Mouse (Mus musculus) CH12F3 (cell line): ENCODE results near the gene Nxf1.

ENCODE experiments used
- in situ Hi-C: fragments of 300-500 bp; cut with MboI; formaldehyde crosslinking; loops from 2 replicates; pipeline ENCODE4 v1.14.3; 2020; ENCODE audit warnings: low sequenced_read_pairs

Gene Nxf1

GRCm38 (mm10) chr19:8760757-8761156 is 3.9 kb downstream of the Nxf1 start:
- in situ Hi-C loops: no loop called here

GRCm38 (mm10) chr19:8763276-8763675 is 6.4 kb downstream of the Nxf1 start:
- in situ Hi-C loops: no loop called here

- in situ Hi-C loops: no loop called here
Measured at GRCm38 (mm10) chr19:8765562-8765961, 8.7 kb downstream of the Nxf1 start.

DNA sequence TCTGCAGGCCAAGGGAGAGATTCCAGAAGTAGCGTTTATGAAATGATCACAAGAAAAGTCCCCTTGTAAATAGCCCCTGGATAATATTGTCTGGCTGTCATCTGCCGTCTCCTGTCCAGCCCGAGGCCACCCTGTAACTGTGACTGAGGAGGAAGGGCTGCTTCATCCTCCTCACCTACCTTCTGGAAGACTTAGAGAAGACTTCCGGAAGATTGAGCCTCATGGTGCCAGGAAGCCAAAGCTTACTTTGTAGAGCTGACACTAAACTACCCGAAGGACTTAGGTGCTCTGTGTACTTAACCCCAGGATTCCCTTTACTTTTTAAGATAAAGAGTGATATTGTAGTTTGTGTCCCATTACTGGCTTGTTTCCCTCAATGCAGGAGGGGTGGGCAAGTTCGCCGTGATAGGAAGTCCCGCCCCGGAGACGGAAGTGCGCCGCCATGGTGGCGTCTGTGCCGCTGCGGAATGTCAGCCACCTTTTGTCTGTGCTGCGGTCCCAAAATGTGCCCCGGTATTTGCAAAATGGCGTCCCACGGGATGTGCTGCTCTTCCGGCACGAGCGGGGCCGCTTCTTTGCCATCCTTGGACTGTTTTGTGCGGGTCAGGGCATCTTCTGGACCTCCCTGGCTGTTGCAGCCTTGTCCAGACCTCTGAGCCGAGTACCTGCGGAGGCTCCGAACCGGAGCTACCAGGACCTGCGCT is 13.8 kb downstream of the Nxf1 start, which contains the start of gene Tmem223:
Gene Tmem223 (plus strand): TSS at position 430 of the 704 bp plus-strand sequence.
- in situ Hi-C loops: no loop called here

DNA sequence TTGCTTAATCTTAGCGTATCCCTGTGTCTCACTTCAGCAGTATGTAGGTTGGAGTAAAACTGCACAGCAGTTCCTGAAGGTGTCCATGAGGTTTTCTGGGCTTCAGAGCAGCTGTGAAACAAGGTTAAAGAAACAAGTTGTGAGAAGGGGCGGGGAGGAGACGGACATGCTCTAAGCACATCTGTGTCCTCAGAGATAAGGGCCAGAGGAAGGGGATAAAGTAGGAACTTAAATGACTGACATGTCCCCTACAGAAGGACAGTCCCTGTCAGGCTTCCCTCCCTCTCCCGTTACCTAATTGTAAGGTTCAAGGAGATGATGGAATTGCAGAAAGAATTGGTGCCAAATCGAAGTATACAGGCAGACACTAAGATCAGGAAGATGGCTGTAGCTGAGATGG is 16.1 kb downstream of the Nxf1 start:
- in situ Hi-C loops: no loop called here

DNA sequence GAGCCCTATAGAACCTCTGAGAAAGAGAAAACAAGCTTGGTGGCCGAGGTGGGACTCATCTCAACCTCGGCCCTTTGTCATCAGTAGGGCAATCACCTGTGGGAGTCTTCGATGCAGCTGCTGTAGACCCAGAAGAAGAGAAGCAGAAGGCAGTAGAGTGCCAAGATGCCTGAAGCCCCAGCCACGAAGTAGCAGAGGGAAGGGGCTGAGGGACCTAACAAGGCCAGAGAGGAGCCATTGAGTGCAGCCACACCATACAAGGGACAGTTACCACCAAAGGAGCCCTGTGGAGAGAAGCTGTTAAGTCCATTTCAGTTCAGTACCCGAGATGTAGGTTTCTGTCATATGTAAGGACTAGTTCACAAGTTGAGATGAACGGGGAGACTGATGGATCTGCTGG is 16.5 kb downstream of the Nxf1 start:
- in situ Hi-C loops: no loop called here

DNA sequence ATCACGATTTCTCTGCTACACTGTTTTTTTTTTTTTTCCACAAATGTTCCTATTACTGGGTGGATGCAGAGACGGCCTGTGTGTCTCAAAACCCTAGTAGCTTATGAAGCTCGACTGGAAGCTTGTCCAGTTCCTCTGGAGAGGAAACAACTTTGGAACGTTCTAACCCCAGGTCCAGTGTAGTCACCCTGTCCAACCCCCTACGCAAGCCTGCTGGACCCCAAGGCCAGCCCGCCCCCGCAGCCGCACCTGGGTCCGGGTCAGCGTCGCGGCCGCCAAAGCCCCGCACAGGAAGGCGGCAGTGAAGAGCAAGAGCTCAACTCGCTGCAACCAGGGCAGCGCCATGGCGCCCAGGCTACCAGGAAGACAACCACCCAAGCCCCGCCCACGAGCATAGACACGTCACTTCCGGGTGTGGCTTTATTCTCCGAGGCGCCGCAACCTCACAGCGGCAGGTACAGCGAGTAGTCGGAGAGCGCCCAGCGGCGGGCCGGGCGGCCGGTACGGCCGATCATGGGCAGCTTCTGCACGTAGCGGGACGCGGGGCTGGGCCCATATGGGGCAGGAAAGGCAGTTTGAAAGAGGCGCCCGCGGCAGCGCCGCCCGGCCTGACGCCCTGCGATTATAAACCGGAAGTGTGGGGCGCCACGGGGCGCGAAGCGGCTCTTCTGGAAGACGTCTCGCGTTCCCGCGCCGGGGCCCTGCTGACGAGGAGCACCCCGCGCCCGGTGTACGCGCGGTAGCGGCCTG is 17.4 kb downstream of the Nxf1 start, which contains the start of gene Tmem179b:
Gene Tmem179b (minus strand): TSS at position 382 of the 750 bp plus-strand sequence.
- in situ Hi-C loops: no loop called here

DNA sequence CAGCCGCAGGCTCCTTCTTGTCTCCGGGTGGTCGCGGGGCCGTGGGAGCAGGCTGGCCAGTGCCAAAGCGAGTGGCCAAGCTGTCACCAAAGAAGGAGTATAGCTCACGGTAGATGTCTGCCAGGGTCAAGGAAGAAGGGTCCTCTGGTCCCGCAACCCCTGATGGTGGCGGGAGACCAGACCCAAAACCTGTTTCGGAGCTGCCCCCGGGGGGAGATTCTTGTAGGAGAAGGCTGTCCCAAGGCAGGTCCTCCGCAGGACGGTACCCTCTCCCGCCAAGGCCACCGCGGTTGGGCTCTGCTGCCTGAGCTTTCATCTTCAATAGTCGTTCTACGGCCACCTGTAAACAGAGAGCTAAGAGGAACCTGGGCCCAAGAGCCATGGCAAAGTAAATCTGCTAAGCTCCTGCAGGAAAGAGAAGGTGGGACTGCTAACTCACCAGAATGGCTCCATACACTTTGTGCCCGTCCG is 18.1 kb downstream of the Nxf1 start:
- in situ Hi-C loops: no loop called here

GRCm38 (mm10) chr19:8786008-8786781 is 29.3 kb downstream of the Nxf1 start, which contains the start of gene Taf6l:
Taf6l (minus strand) TSS chr19:8786417.
- in situ Hi-C loops: no loop called here

GRCm38 (mm10) chr19:8788521-8788920 is 31.6 kb downstream of the Nxf1 start:
- in situ Hi-C loops: no loop called here

GRCm38 (mm10) chr19:8789171-8789570 is 32.3 kb downstream of the Nxf1 start:
- in situ Hi-C loops: no loop called here

DNA sequence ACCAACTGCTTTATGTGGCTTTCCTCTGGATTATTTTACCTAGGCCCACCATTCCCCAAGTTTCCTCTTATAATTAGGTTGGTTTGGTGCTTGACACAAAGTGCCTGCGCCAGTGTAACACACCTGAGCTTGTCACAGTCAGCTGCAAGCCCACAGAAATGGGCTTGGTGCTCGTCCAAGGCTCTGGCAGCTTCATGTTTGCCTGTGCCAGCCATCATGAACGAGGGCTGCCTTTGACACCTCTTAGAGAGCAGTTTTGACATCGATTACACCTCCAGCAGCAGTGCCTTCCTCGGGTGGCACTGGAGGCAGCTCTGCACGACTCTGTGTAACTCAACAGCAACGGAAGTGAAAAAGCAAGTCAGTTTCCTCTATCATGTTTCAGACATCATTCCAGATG is 33.3 kb downstream of the Nxf1 start:
- in situ Hi-C loops: no loop called here

DNA sequence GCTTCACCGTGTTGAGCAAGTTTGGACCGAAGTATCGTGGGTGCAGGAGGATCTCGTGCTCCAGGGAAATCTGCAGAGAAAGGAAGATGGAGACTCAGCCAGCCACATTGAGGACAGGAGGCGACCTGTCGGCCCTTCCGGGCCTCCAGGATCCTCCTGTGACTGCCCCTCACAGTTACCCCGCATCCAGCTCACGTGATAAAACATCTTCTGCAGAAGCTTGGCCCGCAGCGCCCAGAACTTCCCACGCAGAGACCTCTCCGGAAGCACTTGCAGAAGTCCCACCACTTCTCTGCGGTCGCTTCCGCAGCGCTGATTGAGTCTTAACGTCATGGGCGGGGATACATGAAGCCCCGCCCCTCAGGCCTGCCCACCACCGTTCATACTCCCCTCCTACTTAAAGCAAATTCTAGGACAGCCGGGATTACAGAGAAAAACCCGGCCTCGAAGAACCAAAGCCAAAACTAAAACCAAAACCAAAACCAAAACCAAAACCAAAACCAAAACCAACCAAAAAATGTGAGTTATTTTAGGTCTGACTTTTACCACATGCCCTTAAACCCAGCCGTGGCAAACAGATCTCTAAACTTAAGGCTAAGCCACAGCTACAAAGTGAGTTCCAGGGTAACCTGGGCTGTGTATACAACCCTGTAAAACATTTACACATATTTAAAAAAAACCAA is 41.5 kb downstream of the Nxf1 start, which contains the start of gene Polr2g:
Gene Polr2g (minus strand): TSS at position 314 of the 683 bp plus-strand sequence.
- in situ Hi-C loops: no loop called here

DNA sequence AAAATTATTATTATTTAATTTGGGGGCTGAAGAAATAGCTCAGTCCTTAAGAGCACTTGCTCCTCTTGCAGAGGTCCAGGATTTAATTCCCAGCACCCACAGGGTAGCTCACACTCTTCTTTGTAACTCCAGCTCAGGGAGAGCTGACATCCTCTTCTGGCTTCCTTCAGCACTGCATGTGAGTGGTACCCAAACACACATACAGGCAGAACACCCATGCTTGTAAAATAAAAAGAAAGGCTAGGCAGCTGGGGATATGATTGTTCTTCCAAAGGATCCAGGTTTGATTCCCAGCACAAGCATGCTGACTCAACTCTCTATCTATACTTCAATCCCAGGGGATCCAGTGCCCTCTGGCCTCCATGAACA is 42.1 kb downstream of the Nxf1 start:
- in situ Hi-C loops: no loop called here

- in situ Hi-C loops: no loop called here
Measured at GRCm38 (mm10) chr19:8802130-8802821, 45.4 kb downstream of the Nxf1 start, which contains the start of gene Zbtb3. Zbtb3 (plus strand) TSS chr19:8802555.

DNA sequence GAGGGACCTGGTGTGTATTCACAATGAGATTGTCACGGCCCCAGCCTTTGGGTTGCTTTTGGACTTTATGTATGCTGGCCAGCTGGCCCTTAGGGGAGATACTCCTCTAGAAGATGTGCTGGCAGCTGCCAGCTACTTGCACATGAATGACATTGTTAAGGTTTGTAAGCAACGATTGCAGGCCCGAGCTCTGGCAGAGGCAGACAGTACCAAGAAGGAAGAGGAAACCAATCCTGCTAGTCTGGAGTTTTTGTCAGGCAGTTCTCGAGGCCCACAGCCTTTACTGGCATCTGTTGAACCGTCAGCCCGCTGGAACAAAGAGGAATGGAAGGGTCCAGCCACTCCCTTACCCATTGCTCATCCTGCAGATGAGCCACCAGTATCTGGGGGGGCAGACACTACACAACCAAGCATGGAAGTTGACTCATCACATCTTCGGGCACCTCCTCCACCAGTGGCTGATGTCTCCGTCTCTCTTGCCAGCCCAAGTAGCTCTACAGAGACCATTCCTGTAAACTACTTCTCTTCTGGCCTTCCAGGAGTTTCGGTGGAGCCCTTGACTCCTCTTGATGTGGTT is 46.4 kb downstream of the Nxf1 start:
- in situ Hi-C loops: no loop called here

DNA sequence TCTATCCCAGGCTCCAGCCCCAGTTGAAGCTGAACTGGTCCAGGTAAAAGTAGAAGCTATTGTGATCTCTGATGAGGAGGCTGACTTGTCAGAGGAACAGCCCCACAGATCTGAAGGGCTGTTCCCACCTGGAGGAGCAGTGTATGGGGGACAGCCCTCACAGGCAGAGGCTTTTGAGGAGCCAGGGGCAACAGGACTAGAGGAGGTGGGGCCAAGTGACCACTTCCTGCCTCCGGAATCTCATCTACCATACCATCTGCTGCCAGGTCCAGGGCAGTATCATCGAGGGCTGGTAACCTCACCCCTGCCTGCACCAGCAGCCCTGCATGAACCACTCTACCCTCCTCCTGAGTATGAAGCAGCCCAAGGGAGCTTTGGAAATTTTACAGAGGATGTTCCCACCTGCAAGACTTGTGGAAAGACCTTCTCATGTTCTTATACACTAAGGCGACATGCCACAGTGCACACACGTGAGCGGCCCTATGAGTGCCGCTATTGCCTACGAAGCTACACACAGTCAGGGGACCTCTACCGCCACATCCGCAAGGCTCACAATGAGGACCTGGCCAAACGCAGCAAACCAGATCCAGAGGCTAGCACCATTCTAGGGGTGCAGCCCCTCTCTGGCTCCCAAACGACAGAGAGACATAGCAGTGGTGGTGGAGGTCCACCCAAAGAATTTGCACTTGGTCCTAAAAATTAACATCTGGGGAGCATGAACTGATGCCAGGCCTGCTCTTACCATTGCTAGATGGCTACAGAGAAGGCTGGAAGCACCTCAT is 47.2 kb downstream of the Nxf1 start:
- in situ Hi-C loops: no loop called here

DNA sequence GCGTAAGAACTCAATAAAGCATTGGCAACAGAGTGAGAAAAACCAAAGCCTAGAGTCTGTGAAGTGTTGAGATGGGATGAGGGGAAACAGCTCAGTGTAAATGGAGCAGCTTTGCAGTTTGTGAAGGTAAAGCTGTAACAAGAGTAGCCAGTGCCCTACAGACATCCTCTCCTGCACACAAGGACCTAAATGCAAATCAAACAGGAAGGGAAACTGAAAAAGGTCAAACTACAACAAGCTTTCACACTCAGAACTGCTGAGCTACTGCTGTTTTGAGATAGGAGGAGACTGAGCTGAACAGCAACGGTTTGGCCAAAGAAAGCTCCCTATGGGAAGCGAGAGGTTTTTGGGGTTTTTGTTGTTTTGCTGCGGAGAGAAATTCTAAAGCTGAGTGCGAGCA is 49.9 kb downstream of the Nxf1 start:
- in situ Hi-C loops: no loop called here

GRCm38 (mm10) chr19:8815812-8816211 is 58.9 kb downstream of the Nxf1 start:
- in situ Hi-C loops: no loop called here
